Mouse (Mus musculus): ENCODE measurements at regions not wholly inside any gene's neighbourhood (a gene's known extent, or its start where the extent isn't known, plus 50 kb on each side); places are given as distances from the start of the nearest gene placed in this dataset.

GRCm38 (mm10) chr9:49851522-49851921 lies 52.8 kb upstream of the Ncam1 start:
- DNase-seq (ENCODE audit: low read depth) = no peak

GRCm38 (mm10) chr9:49849442-49849841 lies 50.7 kb upstream of the Ncam1 start:
- no peak for DNase-seq (ENCODE audit: low read depth)

- no peak for DNase-seq (ENCODE audit: low read depth)
Observed at GRCm38 (mm10) chr9:49848943-49849342, 50.2 kb upstream of the Ncam1 start.
